Mouse (Mus musculus) layer of hippocampus, postnatal 36 days (tissue): ENCODE results near the gene Polr2f. TPM values are rescaled to one million over a fixed set of nuclear protein-coding genes. Genes with fewer than 3 reads are reported as not detected.
A peak's percentile ranks its signal among the peaks of the same experiment; 100 is the strongest.

ENCODE experiments used
- DNase-seq, 2 experiments: peaks; one replicate each; pipeline ENCODE4 v3.0.0; 2022
- total RNA-seq, 2 experiments: library from RNA; stranded (reverse); gene quantifications; 2 replicates each; pipeline ENCODE4 v1.2.3; 2021

Polr2f gene
- 100 to 1,000 TPM in 1 of 2 experiments, 10 to 100 TPM in 1; 98.9 to 101 TPM for total RNA-seq

DNA sequence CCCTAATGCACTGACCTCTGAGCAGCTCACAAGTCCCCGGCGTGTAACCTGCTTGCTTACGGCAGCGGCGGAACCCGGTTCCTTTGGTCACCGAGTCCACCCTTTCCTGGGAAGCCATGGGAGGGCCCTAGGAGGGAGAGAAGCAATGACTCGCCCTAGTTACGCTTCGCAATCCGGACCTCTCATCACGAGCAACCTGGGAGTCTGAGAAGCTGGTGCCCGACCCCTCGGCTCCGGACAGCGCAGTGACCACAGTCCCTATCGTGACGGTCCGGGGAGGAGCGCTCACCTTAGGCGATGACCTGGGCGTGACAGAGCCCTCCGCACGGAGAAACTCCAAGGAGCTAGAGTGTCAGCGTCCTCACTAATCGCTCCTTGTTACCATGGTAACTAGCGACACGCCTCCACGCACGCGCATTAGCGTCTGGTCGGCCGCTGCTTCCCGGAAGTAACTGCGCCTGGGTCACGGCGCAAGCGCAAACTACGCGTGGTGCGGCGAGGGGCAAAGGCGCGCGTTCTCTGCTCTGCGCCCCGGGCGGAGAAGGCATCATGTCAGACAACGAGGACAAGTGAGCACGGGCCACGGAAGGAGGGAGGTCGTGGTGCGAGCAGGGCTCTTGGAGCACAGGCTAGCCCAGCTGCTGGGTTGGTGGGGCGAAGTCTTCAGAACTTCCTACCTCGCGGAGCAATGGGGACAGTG lies at the start of gene Polr2f, which contains the start of gene 1700088E04Rik:
Gene Polr2f (plus strand): TSS at position 144 of the 700 bp plus-strand sequence.
Gene 1700088E04Rik (minus strand): TSS at position 388 of the 700 bp plus-strand sequence.
- peak; percentile 94 to 95 for DNase-seq

DNA sequence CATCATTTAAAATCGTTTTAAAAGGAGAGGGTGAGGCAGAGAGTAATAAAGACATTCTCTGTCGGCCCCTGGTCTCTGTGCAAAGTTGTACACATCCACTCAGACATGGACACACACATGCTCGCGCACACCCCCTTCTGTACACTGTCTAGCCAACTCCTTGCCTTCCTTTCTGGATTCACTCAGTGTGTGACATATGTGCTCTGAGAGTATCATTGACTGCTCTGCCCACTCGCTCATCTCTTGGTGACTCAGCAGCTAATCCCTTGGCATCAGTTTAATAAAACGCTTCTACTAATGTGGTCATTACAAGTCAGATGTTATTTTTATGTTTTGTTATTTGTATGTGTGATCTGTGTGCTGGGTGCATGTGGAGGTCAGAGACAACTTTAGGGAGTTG lies 48.5 kb upstream of the Polr2f start:
- peak in 1 of 2 experiments; percentile 26 for DNase-seq

GRCm38 (mm10) chr15:79093083-79093839 lies 47.5 kb upstream of the Polr2f start:
- peak in 1 of 2 experiments; percentile 35 for DNase-seq

- no peak for DNase-seq
Measured at GRCm38 (mm10) chr15:79095483-79095882, 45.3 kb upstream of the Polr2f start.

DNA sequence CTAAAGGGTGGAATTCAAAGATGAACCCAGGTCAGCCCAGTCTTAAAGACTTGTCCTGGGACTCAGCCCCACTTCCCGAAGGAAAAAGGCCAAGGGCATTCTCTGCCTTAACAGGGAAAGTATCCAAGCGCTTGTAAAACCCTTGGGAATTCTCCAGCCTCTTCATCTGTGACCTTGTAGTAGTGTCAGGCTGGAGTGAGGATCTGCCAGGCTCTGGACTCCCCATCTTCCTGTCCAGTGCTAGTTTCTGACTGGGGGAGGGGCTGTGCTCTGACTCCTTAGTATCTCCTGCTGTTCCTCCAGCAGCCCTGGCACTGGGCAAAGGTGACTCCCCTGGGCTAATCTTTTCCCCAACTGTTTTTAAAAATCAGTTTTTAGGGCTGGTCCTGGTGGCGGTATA lies 44.3 kb upstream of the Polr2f start:
- DNase-seq, result no peak

DNA sequence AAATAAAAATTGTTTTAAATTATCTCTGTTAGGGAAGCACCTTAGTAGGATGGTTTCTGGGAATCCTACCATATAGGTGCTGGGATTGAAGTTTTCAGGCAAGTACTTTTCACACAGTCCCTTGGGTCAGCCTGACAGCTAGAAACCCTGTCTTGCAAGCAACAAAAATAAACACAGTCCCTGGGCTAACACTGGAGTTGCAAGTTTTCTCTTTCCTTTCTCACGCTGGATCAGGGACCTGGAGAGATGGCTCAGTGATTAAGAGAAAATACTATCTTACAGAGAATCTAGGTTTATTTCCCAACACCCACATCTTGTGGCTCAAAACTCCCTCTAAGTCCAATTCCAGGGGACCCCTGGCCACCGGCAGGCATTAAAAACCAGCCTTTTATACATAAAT lies 43.7 kb upstream of the Polr2f start:
- DNase-seq, result no peak

DNA sequence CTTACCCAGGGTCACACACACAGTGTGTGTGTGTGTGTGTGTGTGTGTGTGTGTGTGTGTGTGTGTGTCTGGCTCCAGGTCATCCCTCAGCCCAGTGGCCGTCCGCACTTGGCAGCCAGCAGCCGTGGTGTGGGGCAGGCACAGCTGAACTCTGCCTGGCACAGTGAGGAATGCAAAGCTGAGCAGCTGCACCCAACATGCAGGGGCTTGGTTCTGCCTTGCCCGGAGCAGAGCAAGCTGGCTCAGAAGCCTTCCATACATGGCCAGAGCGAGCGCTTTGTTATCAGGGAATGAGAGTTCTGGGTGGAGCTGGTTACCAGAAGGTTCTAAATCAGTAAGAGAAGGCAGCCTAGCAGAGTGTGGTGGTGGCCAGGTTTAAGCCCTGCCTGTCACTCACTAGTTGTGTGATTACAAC lies 43.2 kb upstream of the Polr2f start:
- peak; percentile 63 to 70 for DNase-seq

DNA sequence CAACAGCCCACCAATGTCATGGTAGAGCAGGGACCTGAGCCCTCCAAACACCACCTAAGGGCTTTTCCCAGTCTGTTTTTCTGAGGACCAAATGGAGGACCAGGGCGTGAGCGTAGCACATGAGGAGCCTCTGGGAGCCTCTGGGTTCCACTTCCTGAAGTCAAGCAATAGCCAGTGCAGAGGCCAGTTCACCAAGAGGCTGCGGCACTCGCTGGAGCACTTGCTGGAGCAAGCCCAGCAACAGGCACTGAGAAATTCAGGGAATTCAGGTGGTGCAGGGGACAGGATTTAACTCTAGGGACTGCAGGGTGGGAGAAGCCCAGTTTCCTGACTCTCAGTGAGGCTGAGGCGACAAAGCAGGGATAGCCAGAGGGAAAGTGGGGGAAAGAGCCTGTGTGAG lies 42.6 kb upstream of the Polr2f start:
- DNase-seq, result no peak

GRCm38 (mm10) chr15:79098868-79099267 lies 41.9 kb upstream of the Polr2f start:
- DNase-seq, result no peak

- no peak for DNase-seq
Measured at GRCm38 (mm10) chr15:79099456-79099855, 41.4 kb upstream of the Polr2f start.

DNA sequence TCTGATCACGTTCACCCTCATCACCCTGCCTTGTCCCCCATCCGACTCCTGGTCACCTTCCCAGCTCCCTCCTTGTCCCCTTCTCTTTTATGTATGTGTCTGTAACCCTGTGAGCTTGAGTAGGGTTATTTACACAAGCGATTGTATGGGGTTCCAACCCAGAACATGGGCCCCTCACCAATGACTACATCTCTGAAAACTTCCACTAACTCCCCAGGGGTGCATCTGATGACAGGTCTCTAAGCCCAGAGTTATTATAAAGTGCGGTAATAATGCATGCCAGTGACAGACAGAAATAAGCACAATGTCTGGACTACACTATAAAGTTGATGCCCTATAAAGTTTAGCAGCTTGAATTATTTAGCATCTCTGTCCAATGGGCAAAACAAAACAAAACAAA lies 40.4 kb upstream of the Polr2f start:
- no peak for DNase-seq

GRCm38 (mm10) chr15:79101531-79101930 lies 39.3 kb upstream of the Polr2f start:
- no peak for DNase-seq

- DNase-seq, result no peak
Measured at GRCm38 (mm10) chr15:79103264-79103663, 37.5 kb upstream of the Polr2f start.

- DNase-seq, result no peak
Measured at GRCm38 (mm10) chr15:79105804-79106203, 35.0 kb upstream of the Polr2f start.

DNA sequence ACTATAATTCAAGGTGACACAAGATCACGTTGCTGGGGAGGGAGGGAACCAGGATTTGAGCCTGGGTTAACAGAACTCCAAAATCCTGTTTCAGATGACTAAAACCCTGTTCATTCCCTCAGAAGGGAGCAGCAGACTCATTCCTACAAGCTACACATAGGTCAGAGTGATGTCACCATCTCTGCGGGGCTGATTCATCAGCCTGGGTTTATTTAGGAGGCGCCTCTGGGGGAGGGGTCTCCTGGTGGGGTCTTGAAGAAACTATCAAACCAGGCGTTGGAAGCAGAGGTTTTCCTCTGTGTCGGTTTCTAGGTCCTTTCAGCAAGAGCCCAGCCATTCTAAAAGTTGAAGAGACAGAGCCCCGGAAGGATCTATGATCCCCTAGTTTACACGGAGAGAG lies 32.8 kb upstream of the Polr2f start:
- DNase-seq, result no peak

DNA sequence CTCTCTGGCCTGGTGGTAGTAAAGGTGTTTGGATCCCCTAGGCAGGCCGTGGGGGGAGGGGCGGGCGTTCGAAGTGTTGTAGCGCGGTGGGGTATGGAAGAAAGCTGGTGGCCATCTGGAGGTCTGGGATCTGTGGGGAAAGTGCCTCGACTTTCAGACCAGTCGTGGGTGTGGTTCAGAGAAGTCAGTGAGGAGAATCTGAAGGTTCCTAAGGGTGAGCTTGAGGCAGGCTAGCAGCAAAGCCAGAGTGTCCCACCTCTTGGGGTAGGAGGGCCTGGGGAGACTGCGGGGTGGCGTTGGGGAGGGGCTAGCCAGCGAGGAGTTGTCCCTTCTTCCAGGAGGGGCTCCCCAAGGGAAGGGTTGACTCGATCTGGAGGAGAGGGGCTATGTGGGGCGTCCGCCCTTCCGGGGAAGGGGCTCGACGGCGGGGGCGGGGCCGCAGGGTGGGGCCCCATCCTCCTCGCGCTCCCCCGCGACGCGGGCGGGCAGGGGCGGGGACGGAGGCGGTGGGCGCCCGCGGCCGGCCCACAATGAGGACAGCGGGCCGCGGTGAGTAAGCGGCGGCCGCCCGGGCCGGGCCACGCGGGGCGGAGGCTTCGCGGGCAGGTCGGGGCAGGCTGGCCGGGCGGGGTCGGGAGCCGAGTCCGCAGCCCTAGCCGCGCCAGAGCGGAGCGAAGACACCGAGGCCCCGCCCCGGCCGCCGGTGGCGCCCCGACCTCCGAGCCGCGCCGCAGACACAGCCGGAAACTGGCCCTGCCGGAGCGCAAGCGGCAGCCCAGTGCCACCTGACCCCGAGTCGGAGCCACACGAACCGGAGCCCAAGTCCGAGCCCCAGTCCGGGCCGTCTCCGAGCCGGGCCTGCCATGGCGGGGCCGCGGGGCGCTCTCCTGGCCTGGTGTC lies 32.1 kb upstream of the Polr2f start, which contains the start of gene Micall1:
Gene Micall1 (plus strand): TSS at position 478 of the 900 bp plus-strand sequence.
- peak; percentile 46 to 50 for DNase-seq

GRCm38 (mm10) chr15:79109321-79109934 lies 31.4 kb upstream of the Polr2f start:
- no peak for DNase-seq

- no peak for DNase-seq
Measured at GRCm38 (mm10) chr15:79110031-79110430, 30.8 kb upstream of the Polr2f start.

- no peak for DNase-seq
Measured at GRCm38 (mm10) chr15:79110528-79110927, 30.3 kb upstream of the Polr2f start.

DNA sequence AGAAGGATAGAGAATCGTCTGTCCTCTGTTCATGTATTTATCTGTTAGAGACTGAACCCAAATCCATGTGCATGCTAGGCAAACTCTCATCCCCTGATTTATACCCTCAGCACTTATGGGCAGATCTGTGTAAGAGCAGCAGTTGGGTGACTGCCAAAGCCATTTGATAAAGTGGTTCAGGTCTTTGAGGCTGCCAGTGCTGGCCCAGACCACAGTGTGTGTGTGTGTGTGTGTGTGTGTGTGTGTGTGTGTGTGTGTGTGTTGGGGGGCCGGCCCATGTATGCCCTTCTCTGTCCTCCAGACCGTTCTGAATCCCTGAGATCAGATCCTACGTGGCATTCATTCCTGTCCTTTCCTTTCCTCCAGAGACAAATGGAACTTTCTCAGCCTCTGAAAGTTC lies 29.0 kb upstream of the Polr2f start:
- no peak for DNase-seq

DNA sequence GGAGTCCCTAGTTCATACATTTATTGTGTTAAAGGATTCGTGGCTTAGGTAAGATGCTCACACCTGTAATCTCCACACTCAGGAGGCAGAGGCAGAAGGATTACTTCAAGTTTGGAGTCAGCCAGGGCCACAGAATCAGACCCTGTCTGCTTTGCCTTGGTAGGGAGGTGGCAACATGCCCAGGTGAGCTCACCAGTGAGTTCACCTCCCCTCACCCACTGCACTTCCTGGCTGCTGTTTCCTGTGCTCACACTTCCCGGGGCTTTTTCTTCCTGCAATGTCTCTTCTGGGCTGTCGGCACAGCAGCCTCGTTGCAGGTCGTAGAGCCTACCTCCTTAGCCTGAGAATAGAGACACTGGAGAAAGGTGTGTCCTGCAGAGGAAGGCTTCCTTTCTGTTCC lies 25.5 kb upstream of the Polr2f start:
- no peak for DNase-seq

DNA sequence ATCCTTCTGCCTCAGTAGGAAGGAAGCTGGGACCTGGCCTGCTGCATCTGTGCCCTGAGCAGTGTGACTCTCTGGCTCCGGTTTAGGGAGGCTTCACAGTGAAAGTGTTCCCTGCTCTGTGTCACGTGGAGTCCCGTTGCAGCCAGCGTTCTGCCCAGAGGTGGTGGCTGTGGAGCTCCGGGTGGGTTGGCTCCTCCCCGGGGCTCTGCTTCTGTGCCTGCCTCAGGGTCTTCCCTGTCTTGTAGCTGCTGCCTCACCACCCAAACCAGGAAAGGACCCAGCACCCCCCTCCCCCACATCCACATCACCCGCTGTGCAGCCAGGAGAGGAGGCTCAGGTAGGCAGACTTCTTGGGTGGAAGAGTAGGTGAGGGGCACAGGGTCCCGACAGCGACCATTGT lies 21.3 kb upstream of the Polr2f start:
- no peak for DNase-seq
